Mouse (Mus musculus): Measurements from ENCODE around the gene Idua. TPM values are rescaled to one million over a fixed set of nuclear protein-coding genes. Genes with fewer than 3 reads are reported as not detected.

Idua gene
- polyA plus RNA-seq, 1 experiment = 12.4 TPM

DNA sequence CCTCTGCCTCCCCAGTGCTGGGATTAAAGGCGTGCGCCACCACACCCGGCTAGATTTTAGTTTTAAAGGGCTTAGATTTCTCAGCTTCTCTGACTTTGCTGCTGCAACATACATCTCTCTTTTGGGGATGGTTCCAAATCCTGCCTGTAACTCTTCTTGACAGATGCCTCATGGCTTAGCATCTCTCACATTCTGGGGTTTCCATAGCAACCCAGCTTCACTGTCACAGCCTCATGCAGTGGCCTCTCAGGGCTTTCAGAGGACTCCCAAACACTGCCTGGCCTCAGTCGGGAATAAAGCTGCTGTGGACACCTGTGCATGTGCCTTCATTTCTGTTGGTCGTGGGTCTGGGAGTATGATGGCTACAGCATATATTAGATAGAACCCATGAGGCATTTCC is 29.0 kb downstream of the Idua start:
- H3K4me1 ChIP-seq (ENCODE audit: control insufficient read depth, insufficient read depth, low read length) = peaks cover 3% of the 10 kb centered on the region; the same call in 1 of the 2 replicates
- H3K27ac ChIP-seq (ENCODE audit: control insufficient read depth, insufficient read depth, low read depth, low read length, poor library complexity) = no peak overlapping the region
- WGBS = 78% methylated on average over 5 of the region's 5 CpGs
- H3K4me3 ChIP-seq (replicated peaks; ENCODE audit: control insufficient read depth, low read depth, low read length) = no peak overlapping the region
- no peak for TF ChIP-seq POLR2A (IDR thresholded peaks at IDR 0.05; ENCODE audit: borderline replicate concordance, control insufficient read depth, low read depth, low read length)

- WGBS = 53% methylated on average over 4 of the region's 4 CpGs
- Histone ChIP-seq H3K27ac (ENCODE audit: control insufficient read depth, insufficient read depth, low read depth, low read length, poor library complexity) (no peak overlapping the region), H3K4me3 (replicated peaks; ENCODE audit: control insufficient read depth, low read depth, low read length) (no peak overlapping the region), H3K4me1 (ENCODE audit: control insufficient read depth, insufficient read depth, low read length) (peaks cover 3% of the 10 kb centered on the region; the same call in 1 of the 2 replicates)
- TF ChIP-seq POLR2A (IDR thresholded peaks at IDR 0.05; ENCODE audit: borderline replicate concordance, control insufficient read depth, low read depth, low read length) (no peak), CTCF (IDR thresholded peaks at IDR 0.05; ENCODE audit: control insufficient read depth, insufficient read depth, low read length) (no peak)
Observed at GRCm38 (mm10) chr5:108691152-108691551, 31.0 kb downstream of the Idua start.

- no peak for TF ChIP-seq POLR2A (IDR thresholded peaks at IDR 0.05; ENCODE audit: borderline replicate concordance, control insufficient read depth, low read depth, low read length)
- peak; percentile 66 for TF ChIP-seq CTCF (IDR thresholded peaks at IDR 0.05; ENCODE audit: control insufficient read depth, insufficient read depth, low read length)
- WGBS = under 1% methylated on average over 16 of the region's 18 CpGs
- no peak within 1 kb of the TSS for H3K27ac ChIP-seq (ENCODE audit: control insufficient read depth, insufficient read depth, low read depth, low read length, poor library complexity)
- peaks cover 3% of the 10 kb centered on the region; the same call in 1 of the 2 replicates for H3K4me1 ChIP-seq (ENCODE audit: control insufficient read depth, insufficient read depth, low read length)
- H3K4me3 ChIP-seq (replicated peaks; ENCODE audit: control insufficient read depth, low read depth, low read length) = peak within 1 kb of the TSS; percentile 70
Observed at GRCm38 (mm10) chr5:108692271-108692670, 32.1 kb downstream of the Idua start, which contains the start of gene Fgfrl1. Gene Fgfrl1 (plus strand): TSS chr5:108692382.

- WGBS = 1% methylated on average over 43 of the region's 43 CpGs
- TF ChIP-seq CTCF (IDR thresholded peaks at IDR 0.05; ENCODE audit: control insufficient read depth, insufficient read depth, low read length) (no peak), POLR2A (IDR thresholded peaks at IDR 0.05; ENCODE audit: borderline replicate concordance, control insufficient read depth, low read depth, low read length) (peak; percentile 40; the same call in 1 of the 2 replicates)
- Histone ChIP-seq H3K27ac (ENCODE audit: control insufficient read depth, insufficient read depth, low read depth, low read length, poor library complexity) (no peak overlapping the region; the same call in 1 of the 2 replicates), H3K4me1 (ENCODE audit: control insufficient read depth, insufficient read depth, low read length) (peaks cover 3% of the 10 kb centered on the region; the same call in 1 of the 2 replicates), H3K4me3 (replicated peaks; ENCODE audit: control insufficient read depth, low read depth, low read length) (peak overlapping the region; percentile 70)
Observed at GRCm38 (mm10) chr5:108693872-108694288, 33.7 kb downstream of the Idua start.

DNA sequence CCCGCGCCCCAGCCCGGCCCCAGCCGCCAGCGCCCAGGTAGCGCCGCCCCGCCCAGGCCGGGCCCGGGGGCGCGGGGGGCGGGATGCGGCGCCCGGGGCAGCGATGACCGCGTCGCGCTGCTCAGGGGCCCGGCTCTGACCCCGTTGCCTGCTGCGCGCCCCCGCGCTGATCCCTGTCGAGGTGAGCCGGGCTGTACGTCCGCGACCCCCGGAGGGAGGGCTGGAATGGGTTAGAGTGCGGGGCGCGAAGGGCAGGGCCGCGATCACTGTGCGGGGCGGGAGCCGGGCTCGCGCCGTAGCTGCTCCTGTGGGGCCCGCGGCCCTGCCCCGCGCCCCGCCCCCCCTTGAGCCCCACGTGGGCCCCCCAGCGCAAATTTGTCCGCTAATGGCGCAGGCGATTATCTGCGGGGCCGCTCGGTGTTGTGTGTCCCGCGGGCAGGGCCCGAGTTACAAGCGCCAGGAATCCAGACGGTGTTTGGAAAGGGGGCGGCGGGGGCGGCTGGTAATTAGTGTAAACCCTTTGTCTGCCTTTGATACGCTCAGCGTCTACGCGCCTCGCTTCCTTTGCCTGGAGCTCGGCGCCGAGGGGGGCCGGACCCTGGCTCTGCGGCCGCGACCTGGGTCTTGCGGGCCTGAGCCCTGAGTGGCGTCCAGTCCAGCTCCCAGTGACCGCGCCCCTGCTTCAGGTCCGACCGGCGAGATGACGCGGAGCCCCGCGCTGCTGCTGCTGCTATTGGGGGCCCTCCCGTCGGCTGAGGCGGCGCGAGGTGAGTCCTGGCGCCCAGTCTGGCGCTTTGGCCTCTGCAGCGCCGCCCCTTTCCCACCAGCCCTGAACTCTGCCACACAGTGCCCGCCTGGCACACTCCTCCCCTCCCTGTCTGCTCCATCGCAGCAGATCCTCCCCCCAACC is 34.5 kb downstream of the Idua start:
- peak overlapping the region; percentile 71 for H3K27ac ChIP-seq (ENCODE audit: control insufficient read depth, insufficient read depth, low read depth, low read length, poor library complexity)
- no peak for TF ChIP-seq POLR2A (IDR thresholded peaks at IDR 0.05; ENCODE audit: borderline replicate concordance, control insufficient read depth, low read depth, low read length)
- TF ChIP-seq CTCF (IDR thresholded peaks at IDR 0.05; ENCODE audit: control insufficient read depth, insufficient read depth, low read length) = no peak
- WGBS = 1% methylated on average over 98 of the region's 99 CpGs
- peaks cover 3% of the 10 kb centered on the region; the same call in 1 of the 2 replicates for H3K4me1 ChIP-seq (ENCODE audit: control insufficient read depth, insufficient read depth, low read length)
- H3K4me3 ChIP-seq (replicated peaks; ENCODE audit: control insufficient read depth, low read depth, low read length) = peak overlapping the region; percentile 70

DNA sequence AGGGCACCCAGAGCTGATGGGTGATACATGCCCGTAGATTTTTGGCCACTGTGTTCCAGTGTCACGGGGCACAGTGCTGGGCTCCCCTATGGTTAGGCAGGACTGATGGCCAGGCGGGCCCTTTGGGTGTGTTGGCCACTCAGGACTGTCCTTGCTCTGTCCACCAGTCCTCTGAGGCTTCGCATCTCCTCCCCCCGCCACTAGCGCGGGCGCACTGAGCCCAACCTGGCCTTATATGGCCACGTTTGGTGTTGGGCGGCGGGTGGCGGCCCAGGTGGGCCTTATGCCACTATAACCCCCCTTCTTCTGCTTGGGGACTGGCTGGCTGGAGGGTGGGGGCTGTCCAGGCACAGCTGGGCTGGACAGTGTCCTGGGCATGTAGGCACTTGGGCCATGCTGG is 35.7 kb downstream of the Idua start:
- 93% methylated on average over 12 of the region's 12 CpGs for WGBS
- H3K4me1 ChIP-seq (ENCODE audit: control insufficient read depth, insufficient read depth, low read length) = peaks cover 3% of the 10 kb centered on the region; the same call in 1 of the 2 replicates
- no peak overlapping the region for H3K27ac ChIP-seq (ENCODE audit: control insufficient read depth, insufficient read depth, low read depth, low read length, poor library complexity)
- H3K4me3 ChIP-seq (replicated peaks; ENCODE audit: control insufficient read depth, low read depth, low read length) = no peak overlapping the region
- TF ChIP-seq CTCF (IDR thresholded peaks at IDR 0.05; ENCODE audit: control insufficient read depth, insufficient read depth, low read length) = no peak
- no peak for TF ChIP-seq POLR2A (IDR thresholded peaks at IDR 0.05; ENCODE audit: borderline replicate concordance, control insufficient read depth, low read depth, low read length)

DNA sequence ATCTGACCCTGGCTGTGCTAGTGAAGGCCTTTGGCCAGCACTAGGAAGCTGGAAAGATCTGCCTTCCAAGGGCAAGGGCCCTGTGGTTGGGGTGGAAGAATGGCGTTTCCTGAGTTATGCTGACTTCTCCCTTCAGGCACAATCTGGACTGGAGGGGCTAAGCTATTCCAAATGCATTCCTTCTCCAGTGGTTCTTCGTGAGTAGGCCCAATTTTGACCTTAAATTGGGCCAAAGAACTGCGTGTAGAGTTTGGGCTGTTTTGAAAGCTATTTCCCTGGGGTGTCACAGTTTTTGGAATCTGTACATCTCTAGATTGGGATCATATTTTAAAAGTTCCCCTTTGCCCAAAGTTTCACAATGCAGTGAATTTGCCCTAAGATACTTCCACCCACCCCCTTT is 36.4 kb downstream of the Idua start:
- TF ChIP-seq POLR2A (IDR thresholded peaks at IDR 0.05; ENCODE audit: borderline replicate concordance, control insufficient read depth, low read depth, low read length) = no peak
- TF ChIP-seq CTCF (IDR thresholded peaks at IDR 0.05; ENCODE audit: control insufficient read depth, insufficient read depth, low read length) = no peak
- Histone ChIP-seq H3K27ac (ENCODE audit: control insufficient read depth, insufficient read depth, low read depth, low read length, poor library complexity) (no peak overlapping the region), H3K4me3 (replicated peaks; ENCODE audit: control insufficient read depth, low read depth, low read length) (no peak overlapping the region), H3K4me1 (ENCODE audit: control insufficient read depth, insufficient read depth, low read length) (peaks cover 3% of the 10 kb centered on the region; the same call in 1 of the 2 replicates)
- WGBS = 79% methylated on average over 3 of the region's 3 CpGs

- Histone ChIP-seq H3K4me3 (replicated peaks; ENCODE audit: control insufficient read depth, low read depth, low read length) (no peak overlapping the region), H3K4me1 (ENCODE audit: control insufficient read depth, insufficient read depth, low read length) (peaks cover 3% of the 10 kb centered on the region; the same call in 1 of the 2 replicates)
- 75% methylated on average over 4 of the region's 4 CpGs for WGBS
Observed at GRCm38 (mm10) chr5:108697341-108697753, 37.2 kb downstream of the Idua start.

More at GRCm38 (mm10) chr5:108697341-108697753, 37.2 kb downstream of the Idua start:
- H3K27ac ChIP-seq (ENCODE audit: control insufficient read depth, insufficient read depth, low read depth, low read length, poor library complexity) = no peak overlapping the region
- TF ChIP-seq POLR2A (IDR thresholded peaks at IDR 0.05; ENCODE audit: borderline replicate concordance, control insufficient read depth, low read depth, low read length) (no peak), CTCF (IDR thresholded peaks at IDR 0.05; ENCODE audit: control insufficient read depth, insufficient read depth, low read length) (no peak)

Data from bone marrow, adult 2 months (tissue).